Mouse (Mus musculus): ENCODE data around the gene Madcam1. TPM values are rescaled to one million over a fixed set of nuclear protein-coding genes. Genes with fewer than 3 reads are reported as not detected.
"Not testable (repeated sequence)": the region's sequence is repeated elsewhere in the genome, so short reads cannot be mapped to it uniquely, and the experiment has no call there.

The Madcam1 gene
- total and polyA plus RNA-seq, 3 experiments = not detected

DNA sequence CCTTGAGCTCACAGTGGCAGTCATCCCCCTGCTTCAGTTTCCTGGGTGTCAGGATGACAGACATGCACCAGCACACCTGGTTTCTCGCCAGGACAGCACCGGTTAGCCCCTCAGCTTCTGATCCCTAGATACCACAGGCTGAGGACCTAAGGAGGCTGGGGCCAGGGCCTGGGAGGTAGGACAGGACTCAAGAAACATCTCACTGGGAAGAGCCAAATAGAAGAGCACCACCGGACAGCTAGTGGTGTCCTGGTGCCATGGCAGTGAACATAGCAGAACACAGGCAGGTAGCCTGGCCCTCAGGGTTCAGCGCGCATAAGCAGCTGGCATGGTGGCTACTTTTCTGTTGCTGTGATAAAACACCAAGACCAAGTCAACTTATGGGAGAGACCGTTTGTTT, 34.1 kb downstream of the Madcam1 start:
- no peak for TF ChIP-seq GATA2 (IDR thresholded peaks at IDR 0.05; ENCODE audit: borderline replicate concordance, low read depth, low read length)
- TF ChIP-seq TAL1 (conservative IDR thresholded peaks at IDR 0.05; ENCODE audit: low read depth, low read length) = no peak
- no peak for TF ChIP-seq GATA1 (IDR thresholded peaks at IDR 0.05; ENCODE audit: borderline replicate concordance, low read length)
- TF ChIP-seq POLR2AphosphoS5 (IDR thresholded peaks at IDR 0.05; ENCODE audit: insufficient replicate concordance, low read depth, low read length) = no peak
- no peak for TF ChIP-seq CTCF (IDR thresholded peaks at IDR 0.05; ENCODE audit: low read depth, low read length)
- no peak for DNase-seq (ENCODE audit: low spot score)
- peaks cover 9% of the 10 kb centered on the region for H3K4me1 ChIP-seq (ENCODE audit: insufficient read depth, low read depth, low read length)
- no peak for ATAC-seq (ENCODE audit: extremely low read depth, insufficient number of reproducible peaks, low FRiP score, poor library complexity, severe bottlenecking)
- H3K9me3 ChIP-seq (replicated peaks) = no peaks in the 10 kb centered on the region
- H3K36me3 ChIP-seq (replicated peaks) = no peaks in the 10 kb centered on the region
- no peak overlapping the region for H3K4me3 ChIP-seq (ENCODE audit: low read depth, low read length)
- peaks cover 30% of the 10 kb centered on the region for H3K27me3 ChIP-seq (ENCODE audit: insufficient read depth, low read length)

DNA sequence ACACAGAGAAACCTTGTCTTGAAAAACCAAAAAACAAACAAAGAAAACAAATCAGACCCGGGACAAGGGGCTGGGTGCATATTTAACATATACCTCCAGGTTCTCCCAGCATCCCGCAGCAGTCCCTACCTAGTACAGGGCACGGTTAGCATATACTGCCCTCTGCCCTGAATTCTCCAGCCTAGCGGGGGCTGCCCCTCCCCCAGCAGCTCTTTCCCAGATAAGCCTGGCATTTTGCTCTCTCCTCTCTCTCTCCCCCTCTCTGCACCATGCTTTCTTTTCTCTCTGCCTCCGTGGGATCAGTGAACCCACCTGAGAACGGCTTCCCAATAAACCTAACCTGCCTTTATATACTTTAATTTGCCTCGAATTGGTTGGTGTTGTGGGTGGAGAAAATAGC, 36.3 kb downstream of the Madcam1 start:
- no peak for ATAC-seq (ENCODE audit: extremely low read depth, insufficient number of reproducible peaks, low FRiP score, poor library complexity, severe bottlenecking)
- H3K27me3 ChIP-seq (ENCODE audit: insufficient read depth, low read length) = peaks cover 30% of the 10 kb centered on the region
- no peaks in the 10 kb centered on the region for H3K9me3 ChIP-seq (replicated peaks)
- H3K4me1 ChIP-seq (ENCODE audit: insufficient read depth, low read depth, low read length) = peaks cover 17% of the 10 kb centered on the region
- TF ChIP-seq POLR2AphosphoS5 (IDR thresholded peaks at IDR 0.05; ENCODE audit: insufficient replicate concordance, low read depth, low read length) (no peak), GATA2 (IDR thresholded peaks at IDR 0.05; ENCODE audit: borderline replicate concordance, low read depth, low read length) (no peak), TAL1 (conservative IDR thresholded peaks at IDR 0.05; ENCODE audit: low read depth, low read length) (no peak), GATA1 (IDR thresholded peaks at IDR 0.05; ENCODE audit: borderline replicate concordance, low read length) (no peak), CTCF (IDR thresholded peaks at IDR 0.05; ENCODE audit: low read depth, low read length) (no peak)
- H3K36me3 ChIP-seq (replicated peaks) = peaks cover 8% of the 10 kb centered on the region
- no peak for DNase-seq (ENCODE audit: low spot score)
- no peak overlapping the region for H3K4me3 ChIP-seq (ENCODE audit: low read depth, low read length)

DNA sequence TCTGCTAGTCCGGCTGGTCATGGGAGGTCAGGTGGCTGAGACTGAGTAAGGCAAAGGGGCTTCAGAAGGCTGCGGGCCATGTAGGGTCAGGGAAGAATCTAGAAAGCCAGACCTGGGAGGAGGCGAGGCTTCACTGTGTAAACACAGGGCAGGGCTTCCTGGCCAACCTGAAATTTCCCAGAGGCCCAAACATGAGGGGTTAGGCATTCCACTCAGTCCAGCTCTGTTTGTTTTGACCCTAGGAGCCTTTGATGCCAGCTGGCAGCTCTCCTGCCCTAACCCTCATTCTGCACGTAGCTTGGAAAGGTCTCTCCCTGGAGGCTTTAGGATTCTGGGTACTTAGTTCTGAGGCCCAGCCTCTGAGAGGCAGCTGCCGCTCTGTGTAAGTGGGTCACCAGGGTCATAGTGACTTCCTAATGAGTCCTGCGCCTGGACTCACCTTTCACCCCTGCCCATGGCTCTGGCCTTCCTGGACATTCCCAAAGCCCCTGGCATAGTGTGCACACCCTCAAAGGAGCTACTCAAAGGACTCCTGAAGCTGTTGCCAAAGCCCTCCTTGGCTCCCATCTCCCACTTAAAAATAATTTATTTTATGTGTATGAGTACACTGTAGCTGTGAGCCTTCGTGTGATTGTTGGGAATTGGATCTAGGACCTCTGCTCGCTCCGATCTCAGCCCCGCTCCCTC, 37.2 kb downstream of the Madcam1 start:
- H3K4me1 ChIP-seq (ENCODE audit: insufficient read depth, low read depth, low read length) = peaks cover 26% of the 10 kb centered on the region
- ATAC-seq (ENCODE audit: extremely low read depth, insufficient number of reproducible peaks, low FRiP score, poor library complexity, severe bottlenecking) (no peak), DNase-seq (ENCODE audit: low spot score) (no peak)
- H3K36me3 ChIP-seq (replicated peaks) = peaks cover 17% of the 10 kb centered on the region
- no peak for TF ChIP-seq TAL1 (conservative IDR thresholded peaks at IDR 0.05; ENCODE audit: low read depth, low read length)
- no peak for TF ChIP-seq GATA1 (IDR thresholded peaks at IDR 0.05; ENCODE audit: borderline replicate concordance, low read length)
- no peak for TF ChIP-seq CTCF (IDR thresholded peaks at IDR 0.05; ENCODE audit: low read depth, low read length)
- TF ChIP-seq POLR2AphosphoS5 (IDR thresholded peaks at IDR 0.05; ENCODE audit: insufficient replicate concordance, low read depth, low read length) = no peak
- no peak for TF ChIP-seq GATA2 (IDR thresholded peaks at IDR 0.05; ENCODE audit: borderline replicate concordance, low read depth, low read length)
- no peaks in the 10 kb centered on the region for H3K9me3 ChIP-seq (replicated peaks)
- H3K4me3 ChIP-seq (ENCODE audit: low read depth, low read length) = no peak overlapping the region
- peaks cover 21% of the 10 kb centered on the region for H3K27me3 ChIP-seq (ENCODE audit: insufficient read depth, low read length)

DNA sequence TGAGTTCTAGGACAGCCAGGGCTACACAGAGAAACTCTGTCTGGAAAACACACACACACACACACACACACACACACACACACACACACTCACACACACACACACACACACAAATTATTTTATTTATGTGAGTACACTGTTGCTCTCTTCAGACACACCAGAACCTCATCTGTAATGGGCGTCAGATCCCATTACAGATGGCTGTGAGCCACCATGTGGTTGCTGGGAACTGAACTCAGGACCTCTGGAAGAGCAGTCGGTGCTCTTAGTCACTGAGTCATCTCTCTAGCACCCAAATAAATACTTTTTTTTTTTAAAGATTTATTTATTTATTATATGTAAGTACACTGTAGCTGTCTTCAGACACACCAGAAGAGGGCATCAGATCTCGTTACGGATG, 38.6 kb downstream of the Madcam1 start:
- H3K4me3 ChIP-seq (ENCODE audit: low read depth, low read length); DNase-seq (ENCODE audit: low spot score); H3K9me3 ChIP-seq (replicated peaks); ATAC-seq (ENCODE audit: extremely low read depth, insufficient number of reproducible peaks, low FRiP score, poor library complexity, severe bottlenecking): not testable (repeated sequence)
- peaks cover 13% of the 10 kb centered on the region for H3K27me3 ChIP-seq (ENCODE audit: insufficient read depth, low read length)
- peaks cover 40% of the 10 kb centered on the region for H3K4me1 ChIP-seq (ENCODE audit: insufficient read depth, low read depth, low read length)
- peaks cover 31% of the 10 kb centered on the region for H3K36me3 ChIP-seq (replicated peaks)

DNA sequence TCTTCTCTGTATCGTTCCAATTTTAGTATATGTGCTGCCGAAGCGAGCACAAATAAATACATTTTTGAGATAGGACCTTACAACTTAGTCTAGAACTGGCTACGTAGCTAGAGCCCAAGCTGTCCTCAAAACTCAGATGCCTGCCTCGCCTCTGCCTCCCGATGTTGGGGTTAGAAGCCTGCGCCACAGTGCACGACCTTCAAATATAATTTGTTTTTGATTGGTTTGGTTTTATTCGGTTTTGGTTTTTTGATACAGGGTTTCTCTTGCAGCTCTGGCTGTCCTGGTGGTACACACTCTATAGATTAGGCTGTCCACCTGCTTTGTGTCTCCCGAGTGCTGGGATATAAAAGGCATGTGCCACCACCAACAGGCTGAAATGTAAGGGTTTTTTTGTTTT, 39.2 kb downstream of the Madcam1 start:
- no peaks in the 10 kb centered on the region for H3K9me3 ChIP-seq (replicated peaks)
- DNase-seq (ENCODE audit: low spot score) (no peak), ATAC-seq (ENCODE audit: extremely low read depth, insufficient number of reproducible peaks, low FRiP score, poor library complexity, severe bottlenecking) (no peak)
- TF ChIP-seq GATA1 (IDR thresholded peaks at IDR 0.05; ENCODE audit: borderline replicate concordance, low read length) (no peak), POLR2AphosphoS5 (IDR thresholded peaks at IDR 0.05; ENCODE audit: insufficient replicate concordance, low read depth, low read length) (no peak), TAL1 (conservative IDR thresholded peaks at IDR 0.05; ENCODE audit: low read depth, low read length) (no peak), CTCF (IDR thresholded peaks at IDR 0.05; ENCODE audit: low read depth, low read length) (no peak), GATA2 (IDR thresholded peaks at IDR 0.05; ENCODE audit: borderline replicate concordance, low read depth, low read length) (no peak)
- peaks cover 46% of the 10 kb centered on the region for H3K4me1 ChIP-seq (ENCODE audit: insufficient read depth, low read depth, low read length)
- peaks cover 37% of the 10 kb centered on the region for H3K36me3 ChIP-seq (replicated peaks)
- H3K4me3 ChIP-seq (ENCODE audit: low read depth, low read length) = peak overlapping the region; percentile 84; the same call in 1 of the 2 replicates
- peaks cover 9% of the 10 kb centered on the region; the same call in 1 of the 2 replicates for H3K27me3 ChIP-seq (ENCODE audit: insufficient read depth, low read length)

DNA sequence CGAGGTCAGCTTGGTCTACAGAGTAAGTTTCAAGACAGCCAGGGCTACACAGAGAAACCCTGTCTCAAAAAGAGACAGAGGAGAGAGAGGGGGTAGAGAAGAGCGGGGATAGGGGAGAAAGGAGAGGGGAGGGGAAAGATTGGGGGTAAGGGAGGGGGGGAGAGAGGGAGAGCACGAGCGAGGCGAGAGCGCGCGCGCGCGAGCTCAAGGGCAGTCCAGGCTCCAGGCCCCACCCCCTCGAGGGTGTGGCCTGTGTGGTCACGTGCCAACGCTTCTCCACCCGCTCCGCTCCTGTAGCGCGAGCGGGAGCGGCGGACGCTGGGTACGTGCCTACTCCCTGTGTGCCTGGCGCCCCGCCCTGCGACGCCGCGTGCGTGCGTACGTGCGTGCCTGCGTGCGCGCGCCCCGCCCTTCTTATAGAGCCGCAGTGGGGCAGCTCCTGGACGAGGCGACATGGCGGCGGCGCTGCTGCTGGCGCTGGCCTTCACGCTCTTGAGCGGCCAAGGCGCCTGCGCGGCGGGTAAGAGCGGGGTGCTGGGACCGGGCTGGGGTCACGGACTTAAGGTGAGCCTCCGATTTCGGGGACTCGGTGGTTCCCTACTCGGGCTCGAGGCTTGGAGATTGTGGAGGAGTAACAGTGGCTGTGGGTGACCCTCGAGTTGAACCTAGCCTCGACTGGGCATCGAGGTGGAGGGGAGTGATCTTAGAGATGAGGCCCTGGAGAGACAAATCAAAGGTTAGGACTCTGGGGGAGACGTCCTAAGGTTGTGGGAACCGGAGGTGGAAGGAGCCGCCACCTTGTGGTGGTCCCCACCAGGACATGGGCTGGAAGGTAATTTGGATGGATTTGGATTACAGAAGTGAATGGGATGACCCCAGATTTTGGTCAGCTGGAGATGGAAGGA, 40.0 kb downstream of the Madcam1 start, which contains the start of gene Bsg:
Bsg (plus strand) TSS at position 427 of the 905 bp plus-strand sequence.
- Histone ChIP-seq H3K36me3 (replicated peaks) (peaks cover 44% of the 10 kb centered on the region), H3K4me1 (ENCODE audit: insufficient read depth, low read depth, low read length) (peaks cover 54% of the 10 kb centered on the region), H3K9me3 (replicated peaks) (no peaks in the 10 kb centered on the region), H3K27me3 (ENCODE audit: insufficient read depth, low read length) (peaks cover 6% of the 10 kb centered on the region; the same call in 1 of the 2 replicates), H3K4me3 (ENCODE audit: low read depth, low read length) (peak within 1 kb of the TSS; percentile 84)
- DNase-seq (ENCODE audit: low spot score) (peak; percentile 98), ATAC-seq (ENCODE audit: extremely low read depth, insufficient number of reproducible peaks, low FRiP score, poor library complexity, severe bottlenecking) (peak; percentile 72)
- TF ChIP-seq POLR2AphosphoS5 (IDR thresholded peaks at IDR 0.05; ENCODE audit: insufficient replicate concordance, low read depth, low read length) (no peak), CTCF (IDR thresholded peaks at IDR 0.05; ENCODE audit: low read depth, low read length) (no peak), TAL1 (conservative IDR thresholded peaks at IDR 0.05; ENCODE audit: low read depth, low read length) (no peak), GATA1 (IDR thresholded peaks at IDR 0.05; ENCODE audit: borderline replicate concordance, low read length) (no peak), GATA2 (IDR thresholded peaks at IDR 0.05; ENCODE audit: borderline replicate concordance, low read depth, low read length) (no peak)

All from G1E (cell line).